Mouse (Mus musculus): ENCODE results near the gene Mapkapk2.

Mapkapk2 gene

GRCm38 (mm10) chr1:131015879-131016278 is 81.7 kb downstream of the Mapkapk2 start:
- DNase-seq: no peak

- no peak for DNase-seq
These were observed 82.3 kb downstream of the Mapkapk2 start for GRCm38 (mm10) chr1:131015281-131015680.

- no peak for DNase-seq
These were observed 83.7 kb downstream of the Mapkapk2 start for GRCm38 (mm10) chr1:131013926-131014325.

- no peak for DNase-seq
These were observed 85.1 kb downstream of the Mapkapk2 start for GRCm38 (mm10) chr1:131012494-131012893.

GRCm38 (mm10) chr1:131010201-131011153 is 87.1 kb downstream of the Mapkapk2 start:
- DNase-seq: no peak

- DNase-seq: no peak
These were observed 91.6 kb downstream of the Mapkapk2 start for GRCm38 (mm10) chr1:131006069-131006468.
